Mouse (Mus musculus) urinary bladder, postnatal 10 days (tissue): ENCODE measurements around the gene Pbx2.
"Not testable (repeated sequence)": the region's sequence is repeated elsewhere in the genome, so short reads cannot be mapped to it uniquely, and the experiment has no call there.

ENCODE experiments used
- DNase-seq: peaks from one replicate; pipeline ENCODE4 v3.0.0; 2022; ENCODE audit warnings: low spot score

Gene Pbx2

DNA sequence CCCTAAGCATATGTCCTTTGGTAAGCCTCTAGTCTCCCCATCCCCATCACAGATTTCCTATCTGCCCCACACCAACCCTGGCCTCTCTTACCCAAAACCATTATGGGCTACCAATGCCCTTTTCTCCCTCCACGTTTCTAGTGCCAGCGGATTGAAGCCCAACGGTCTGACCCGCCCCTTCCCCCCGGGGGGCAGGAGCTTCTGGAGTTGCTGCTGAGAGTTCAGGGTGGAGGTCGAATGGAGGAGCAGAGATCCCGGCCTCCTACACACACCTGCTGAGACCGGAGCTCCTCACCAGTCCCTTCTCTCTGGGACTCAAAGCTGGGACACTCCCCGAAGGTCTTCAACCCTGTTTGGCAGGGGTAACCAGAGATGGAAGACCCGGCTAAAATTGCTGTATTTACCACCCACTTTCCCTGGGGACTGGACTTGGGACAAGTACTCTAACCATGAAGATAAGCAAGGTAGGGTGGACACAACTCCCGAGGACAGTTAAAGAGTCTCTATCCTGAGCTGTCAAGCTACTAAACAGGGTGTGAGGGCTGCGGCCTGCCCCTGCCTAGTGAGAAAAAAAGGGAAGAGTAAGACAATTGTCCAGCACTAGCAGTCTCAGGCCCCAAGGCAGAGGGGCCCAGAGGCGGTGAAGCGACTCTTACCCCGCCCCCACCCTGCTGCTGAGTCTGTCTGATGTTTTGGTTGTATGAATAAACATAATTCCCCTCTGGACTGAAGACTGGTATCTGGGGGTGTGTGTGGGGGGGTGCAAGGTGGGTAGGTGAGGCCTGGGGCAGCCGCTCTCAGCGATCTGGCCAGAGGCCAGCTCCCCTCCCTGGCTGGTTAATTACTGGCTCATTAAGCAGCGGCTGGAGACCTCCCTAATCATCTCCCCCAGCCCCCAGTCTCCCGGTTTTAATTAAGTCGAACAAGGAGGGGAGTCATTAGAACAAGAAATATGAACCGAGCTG lies at the start of gene Pbx2:
Pbx2 (plus strand) TSS at position 238 of the 965 bp plus-strand sequence.
- DNase-seq, result no peak

DNA sequence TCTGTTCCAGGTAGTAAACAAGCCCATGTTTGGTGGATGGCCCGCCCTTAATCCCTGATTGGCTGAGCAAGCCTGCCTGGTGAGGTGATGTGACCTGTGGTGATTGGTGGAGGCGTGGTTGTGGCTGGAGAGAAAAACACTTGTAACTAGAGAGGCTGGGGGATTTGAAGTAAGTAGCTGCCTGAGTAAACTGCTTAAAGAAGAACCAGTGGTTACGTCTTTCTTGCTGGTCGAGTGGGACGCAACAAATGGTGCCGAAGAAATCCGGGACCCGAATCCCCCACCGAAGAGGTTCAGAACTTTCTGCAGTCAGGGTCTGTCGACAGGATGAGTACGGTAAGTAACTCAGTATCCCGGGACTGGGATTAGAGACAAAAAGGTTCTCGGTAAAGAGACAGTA lies 47.5 kb upstream of the Pbx2 start:
- not testable (repeated sequence) for DNase-seq

DNA sequence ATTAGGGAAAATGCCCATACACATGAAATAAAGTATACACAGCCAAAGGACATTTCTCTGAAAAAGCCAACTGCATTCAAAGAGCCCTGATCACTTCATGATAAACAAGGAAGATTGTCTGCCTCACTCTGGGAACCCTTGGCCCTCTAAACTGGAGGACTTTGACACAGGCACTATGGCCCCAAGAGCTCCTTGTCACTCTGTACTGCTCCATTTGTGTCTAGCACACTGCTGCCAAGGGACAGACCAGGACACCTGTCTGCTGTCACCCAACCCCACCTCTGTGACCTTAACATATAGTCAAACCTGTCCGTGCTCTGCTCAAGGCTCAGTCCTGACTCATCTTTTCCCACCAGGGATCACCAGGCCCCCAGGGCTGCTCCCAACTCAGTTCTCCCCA lies 44.3 kb upstream of the Pbx2 start:
- no peak for DNase-seq

DNA sequence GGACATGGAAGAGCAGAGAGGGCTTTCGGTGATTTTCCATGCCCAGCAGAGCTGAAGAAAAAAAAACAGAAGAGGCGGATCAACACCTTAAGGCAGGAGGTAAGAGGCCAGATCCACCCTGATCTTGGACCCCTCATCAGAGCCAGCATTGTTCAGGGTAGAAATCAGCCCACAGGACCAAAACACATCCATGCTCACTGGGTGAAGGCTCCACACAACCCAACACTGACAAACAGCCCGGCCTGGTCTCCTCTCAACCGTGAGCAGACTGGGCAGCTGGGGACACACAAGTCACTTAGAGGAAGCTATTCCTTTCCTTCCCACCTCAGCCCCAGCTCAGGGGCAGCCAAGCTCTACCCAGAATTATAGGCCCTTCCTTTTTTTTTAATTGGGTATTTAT lies 43.5 kb upstream of the Pbx2 start:
- DNase-seq, result no peak

DNA sequence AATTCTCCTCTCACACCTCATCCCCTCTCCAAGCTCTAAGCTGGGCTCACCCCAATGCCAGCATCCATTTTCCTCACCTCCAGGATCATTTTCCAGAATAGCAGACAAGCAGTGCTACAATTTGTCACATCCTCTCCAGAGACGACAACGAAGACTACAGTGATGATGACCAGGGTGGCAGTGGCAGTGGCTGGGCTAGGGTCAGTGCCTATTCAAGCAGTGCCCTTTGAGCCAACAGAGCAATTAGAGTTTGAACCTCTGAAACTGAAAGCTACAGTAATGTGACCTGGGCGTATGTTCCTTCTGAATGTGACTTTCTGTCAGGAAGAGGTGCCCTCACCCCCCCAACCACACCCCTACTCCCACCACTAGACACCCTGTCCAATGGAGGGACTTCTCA lies 41.9 kb upstream of the Pbx2 start:
- DNase-seq, result no peak

DNA sequence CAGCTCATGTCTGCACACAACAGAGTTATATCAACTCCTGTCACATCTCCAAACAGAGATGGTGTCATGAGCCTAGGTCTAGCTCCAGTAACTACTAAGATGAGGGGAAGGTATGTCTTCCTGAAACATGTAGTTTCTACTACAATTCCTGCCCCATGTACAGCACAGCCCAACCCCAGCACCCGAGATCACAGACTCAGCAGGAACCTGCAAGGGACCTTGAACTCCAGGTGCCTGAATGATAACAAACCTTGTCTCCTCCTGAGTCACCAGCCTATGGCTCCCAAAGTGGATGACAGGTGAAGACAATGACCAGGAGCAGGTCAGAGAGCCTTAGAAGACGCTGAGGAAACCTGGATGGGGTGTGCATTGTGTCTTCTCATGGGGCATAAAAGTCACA lies 41.2 kb upstream of the Pbx2 start:
- DNase-seq, result no peak

DNA sequence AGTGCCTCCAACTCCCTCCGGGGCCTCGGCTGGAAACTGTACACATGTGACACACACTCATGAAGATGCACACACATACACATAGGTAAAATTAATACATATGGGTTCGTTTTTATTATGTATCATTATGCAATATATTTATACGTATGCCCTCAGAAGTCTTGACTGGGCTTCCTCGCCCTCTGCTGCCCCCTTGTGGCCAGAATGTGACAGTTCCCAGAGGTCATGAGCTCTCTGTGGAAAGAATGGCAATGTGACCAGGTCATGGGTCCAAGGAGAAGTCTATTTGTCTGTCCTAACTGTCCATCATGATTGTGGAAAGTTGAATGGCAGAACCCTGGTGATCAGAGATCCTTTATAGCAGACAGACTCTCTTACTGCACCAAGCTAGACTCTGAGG lies 35.6 kb upstream of the Pbx2 start:
- DNase-seq, result no peak

DNA sequence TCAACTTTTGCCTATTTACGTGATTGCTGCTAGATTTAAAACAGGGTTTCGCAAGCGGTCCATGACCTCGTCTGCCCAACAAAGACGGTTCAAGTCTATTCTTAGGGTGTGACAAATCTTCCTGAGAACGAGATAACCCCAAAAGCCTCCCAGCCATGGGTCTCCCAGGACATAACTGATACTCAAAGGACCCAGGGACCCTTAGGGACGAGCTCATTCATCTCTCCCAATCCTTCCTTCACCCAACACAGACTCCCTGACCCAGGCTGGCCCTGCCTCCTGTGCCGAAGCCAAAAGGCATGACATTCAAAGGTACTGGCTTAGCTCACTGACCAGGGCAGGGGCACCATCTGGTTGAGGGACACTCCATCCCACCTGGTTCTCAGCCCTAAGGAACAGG lies 34.7 kb upstream of the Pbx2 start:
- DNase-seq, result no peak

DNA sequence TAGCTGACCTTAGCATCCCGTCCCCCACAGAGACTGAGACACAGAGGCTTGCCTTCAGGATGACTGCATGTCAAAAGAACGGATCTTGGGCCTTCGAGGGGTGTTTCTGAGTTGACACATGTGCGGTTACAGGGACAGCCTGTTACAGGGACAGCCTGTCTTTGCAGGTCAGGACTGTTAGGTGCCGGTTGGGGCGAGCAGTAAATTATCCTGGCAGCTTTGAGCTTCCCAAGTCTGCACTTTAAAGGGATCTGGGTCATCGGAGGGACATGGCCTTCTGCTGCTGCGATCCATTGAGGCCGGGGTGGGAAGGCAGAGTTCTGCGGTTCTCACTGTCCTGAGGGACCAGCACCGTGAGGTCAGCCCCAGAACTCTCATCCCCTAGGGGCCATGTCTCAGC lies 33.7 kb upstream of the Pbx2 start:
- DNase-seq, result no peak

DNA sequence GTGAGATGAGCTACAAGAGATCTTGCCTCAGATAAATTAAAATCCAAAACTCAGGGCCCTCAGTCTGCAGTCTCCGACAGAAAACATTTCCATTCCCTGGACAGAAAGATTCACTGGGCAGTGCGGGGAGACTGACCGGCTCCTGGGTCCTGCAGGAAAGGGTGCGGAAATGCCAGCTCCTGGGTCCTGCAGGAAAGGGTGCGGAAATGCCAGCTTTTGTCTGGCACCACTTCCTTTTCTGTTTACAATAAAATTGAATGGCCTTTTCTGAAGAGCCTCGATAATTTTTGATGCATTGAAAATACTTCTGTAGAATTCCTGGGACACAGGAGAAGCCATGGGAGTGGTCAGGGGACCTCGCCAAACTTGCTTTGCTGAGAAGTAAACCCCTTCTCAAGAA lies 31.9 kb upstream of the Pbx2 start:
- no peak for DNase-seq

DNA sequence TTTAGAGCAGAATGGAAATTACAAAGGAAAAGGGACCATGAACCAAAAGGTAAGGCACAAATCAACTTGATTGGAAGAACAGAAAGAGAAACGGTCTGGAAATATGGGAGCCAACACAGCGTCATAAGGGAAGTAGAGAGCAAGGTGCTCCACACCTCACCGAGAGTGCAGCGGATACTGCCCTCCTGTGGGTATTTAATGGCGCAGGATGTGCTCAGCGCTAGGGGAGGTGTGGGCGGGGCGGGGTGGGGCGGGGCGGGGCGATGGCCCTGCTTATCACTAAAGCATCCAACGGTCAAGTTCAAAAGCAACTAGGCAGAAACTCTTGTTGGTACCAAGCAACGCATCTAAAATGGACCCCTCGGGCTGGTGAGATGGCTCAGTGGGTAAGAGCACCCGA lies 31.2 kb upstream of the Pbx2 start:
- DNase-seq, result no peak

DNA sequence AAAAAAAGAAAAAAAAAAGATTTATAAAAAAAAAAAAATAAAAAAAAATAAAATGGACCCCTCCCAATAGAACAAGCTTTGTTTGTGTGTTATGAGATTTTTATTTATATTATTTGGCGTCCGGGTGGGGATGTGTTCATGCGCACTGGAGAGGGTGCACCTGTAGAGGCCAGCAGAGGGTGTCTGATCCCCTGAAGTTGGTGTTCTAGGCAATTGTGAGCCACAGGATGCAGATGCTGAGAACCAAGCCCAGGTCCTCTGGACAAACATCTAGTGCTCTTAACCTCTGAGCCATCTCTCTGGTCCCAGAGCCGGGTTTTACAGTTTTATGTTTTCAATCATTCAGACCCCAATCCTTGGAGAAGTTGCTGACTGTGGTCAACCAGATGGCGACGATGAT lies 30.6 kb upstream of the Pbx2 start:
- DNase-seq, result no peak

DNA sequence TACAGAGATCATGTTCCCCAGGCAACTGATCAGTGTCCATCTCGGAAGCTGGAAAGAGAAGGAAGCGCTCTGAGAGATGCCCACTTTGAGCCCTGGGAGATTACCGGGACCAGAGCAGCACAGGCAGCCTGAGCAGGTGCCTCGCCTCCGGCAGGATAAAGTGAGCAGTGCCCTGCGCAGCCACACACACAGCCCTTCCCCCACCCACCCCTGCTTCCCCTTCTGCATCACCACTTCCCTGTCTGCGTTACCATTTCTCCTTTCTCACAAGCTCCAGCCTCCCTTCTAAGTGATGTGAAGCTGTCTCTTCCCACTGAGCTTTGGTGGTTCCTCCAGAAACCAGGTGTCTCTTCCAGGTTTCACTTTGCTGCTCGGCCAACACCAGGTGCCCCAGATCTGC lies 29.9 kb upstream of the Pbx2 start:
- no peak for DNase-seq

DNA sequence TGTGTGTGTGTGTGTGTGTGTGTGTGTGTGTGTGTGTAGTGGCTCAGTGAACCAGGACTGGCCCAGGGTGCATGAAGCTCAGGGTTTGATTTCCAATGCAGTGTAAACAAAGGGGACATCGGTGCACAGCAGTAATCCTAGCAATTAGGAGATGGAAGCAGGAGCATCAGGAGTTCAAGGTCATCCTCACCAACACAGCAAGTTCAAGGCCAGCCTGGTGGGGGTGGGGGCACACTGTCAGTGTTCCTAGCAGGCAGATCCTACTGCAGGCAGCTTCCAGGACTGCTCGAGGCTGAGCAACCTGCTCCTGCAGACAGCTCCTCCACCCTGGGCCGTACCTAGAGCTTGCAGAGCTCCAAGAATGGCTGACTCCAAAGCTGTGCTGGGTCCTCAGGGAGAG lies 28.5 kb upstream of the Pbx2 start:
- DNase-seq, result no peak

DNA sequence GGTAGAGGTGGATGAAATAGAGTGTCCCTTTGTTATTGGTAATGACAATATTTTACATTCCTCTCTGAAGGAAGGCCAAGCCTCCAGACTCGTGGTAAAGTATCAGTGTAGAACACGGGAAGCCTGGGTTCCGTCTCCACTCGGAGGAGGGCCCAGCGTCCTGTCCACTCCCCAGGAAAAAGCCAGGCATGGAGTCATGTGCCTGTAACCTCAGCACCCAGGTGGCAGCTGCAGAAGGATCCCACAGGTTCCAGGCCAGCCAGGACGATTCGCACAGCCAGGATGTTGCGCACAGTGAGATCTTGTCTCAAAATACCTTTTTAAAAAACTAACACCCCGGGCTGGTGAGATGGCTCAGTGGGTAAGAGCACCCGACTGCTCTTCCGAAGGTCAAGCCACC lies 27.7 kb upstream of the Pbx2 start:
- DNase-seq, result no peak

DNA sequence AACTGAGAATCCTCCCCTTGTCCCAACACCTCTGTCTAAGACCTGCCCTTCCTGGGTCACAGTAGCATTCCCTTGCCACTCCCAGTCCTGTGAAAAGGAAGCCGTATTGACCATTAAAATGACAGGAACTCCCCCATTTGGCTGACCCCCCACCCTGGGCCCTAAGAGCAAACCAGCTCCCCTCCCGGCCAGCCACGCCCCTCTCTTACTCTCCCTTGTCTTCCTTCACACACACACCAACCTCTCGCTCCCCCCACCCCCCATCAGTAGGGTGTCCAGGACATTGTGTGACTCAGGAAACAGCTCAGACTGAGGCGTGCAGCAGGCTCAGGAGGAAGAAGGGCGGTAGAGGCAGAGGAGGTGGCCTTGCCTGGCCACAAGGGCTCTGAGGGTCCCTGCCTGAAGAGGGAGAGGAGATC lies 27.1 kb upstream of the Pbx2 start, which contains the start of gene Notch4:
Notch4 (plus strand) TSS at position 266 of the 419 bp plus-strand sequence.
- DNase-seq, result no peak

DNA sequence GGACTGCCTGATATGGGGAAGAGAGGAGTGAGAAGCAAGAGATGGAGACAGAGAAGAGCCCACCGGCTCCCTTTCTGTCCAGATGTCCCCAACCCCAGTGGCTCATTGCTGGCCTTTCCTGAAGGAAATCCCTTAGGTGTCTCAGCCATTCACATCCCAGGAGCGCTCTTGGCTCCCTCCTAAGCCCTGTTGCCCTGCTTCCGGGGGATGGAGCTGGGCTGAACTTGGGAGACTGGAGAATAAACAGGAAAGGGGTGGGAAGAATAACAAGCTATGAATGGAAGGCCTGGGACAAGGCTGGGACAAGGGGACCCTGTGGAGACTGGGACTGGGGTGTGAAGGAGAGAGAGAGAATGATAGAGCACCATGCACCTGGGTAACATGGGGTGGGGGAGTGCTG lies 26.3 kb upstream of the Pbx2 start:
- DNase-seq, result no peak

DNA sequence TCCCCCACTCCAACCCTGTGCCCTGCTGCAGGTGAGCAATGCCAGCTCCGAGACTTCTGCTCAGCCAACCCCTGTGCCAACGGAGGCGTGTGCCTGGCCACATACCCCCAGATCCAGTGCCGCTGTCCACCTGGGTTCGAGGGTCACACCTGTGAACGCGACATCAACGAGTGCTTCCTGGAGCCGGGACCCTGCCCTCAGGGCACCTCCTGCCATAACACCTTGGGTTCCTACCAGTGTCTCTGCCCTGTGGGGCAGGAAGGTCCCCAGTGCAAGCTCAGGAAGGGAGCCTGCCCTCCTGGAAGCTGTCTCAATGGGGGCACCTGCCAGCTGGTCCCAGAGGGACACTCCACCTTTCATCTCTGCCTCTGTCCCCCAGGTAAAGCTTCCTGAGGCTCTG lies 23.8 kb upstream of the Pbx2 start:
- no peak for DNase-seq

DNA sequence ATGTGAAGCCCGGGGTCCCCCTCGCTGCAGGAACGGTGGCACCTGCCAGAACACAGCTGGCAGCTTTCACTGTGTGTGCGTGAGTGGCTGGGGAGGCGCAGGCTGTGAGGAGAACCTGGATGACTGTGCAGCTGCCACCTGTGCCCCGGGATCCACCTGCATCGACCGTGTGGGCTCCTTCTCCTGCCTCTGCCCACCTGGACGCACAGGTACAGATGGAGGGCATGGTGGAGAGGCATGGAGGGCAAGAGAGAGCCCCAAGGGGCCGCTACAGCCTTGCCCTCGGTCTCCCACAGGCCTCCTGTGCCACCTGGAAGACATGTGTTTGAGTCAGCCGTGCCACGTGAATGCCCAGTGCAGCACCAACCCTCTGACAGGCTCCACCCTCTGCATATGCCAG lies 22.6 kb upstream of the Pbx2 start:
- no peak for DNase-seq

DNA sequence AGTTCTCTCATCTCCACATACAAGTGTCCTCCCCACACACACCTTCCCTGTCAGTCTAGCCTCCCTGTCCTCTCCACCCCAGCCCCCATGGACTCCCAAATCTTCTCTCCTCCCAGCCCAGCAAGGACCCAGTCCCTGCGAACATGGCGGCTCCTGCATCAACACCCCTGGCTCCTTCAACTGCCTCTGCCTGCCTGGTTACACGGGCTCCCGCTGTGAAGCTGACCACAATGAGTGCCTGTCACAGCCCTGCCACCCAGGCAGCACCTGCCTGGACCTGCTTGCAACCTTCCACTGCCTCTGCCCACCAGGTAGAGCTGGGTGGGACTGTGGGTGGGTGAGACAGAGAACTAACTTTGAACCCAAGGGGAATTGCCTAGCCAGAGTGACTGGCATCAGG lies 21.1 kb upstream of the Pbx2 start:
- no peak for DNase-seq

DNA sequence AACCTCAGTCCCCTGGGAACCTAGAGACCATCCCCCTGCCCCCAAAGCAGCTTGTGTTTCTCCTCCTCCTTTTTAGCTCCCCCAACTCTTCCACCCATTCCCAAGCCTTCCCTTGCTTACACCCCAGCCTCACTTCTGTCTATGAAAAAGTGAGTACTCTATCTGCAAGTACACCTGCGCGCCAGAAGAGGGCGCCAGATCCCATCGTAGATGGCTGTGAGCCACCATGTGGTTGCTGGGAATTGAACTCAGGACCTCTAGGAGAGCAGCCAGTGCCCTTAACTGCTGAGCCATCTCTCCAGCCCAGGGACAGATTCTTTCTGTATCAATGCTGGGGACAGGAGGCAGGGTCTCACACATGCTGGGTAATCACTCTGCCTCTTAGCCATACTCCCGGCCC lies 19.2 kb upstream of the Pbx2 start:
- no peak for DNase-seq

DNA sequence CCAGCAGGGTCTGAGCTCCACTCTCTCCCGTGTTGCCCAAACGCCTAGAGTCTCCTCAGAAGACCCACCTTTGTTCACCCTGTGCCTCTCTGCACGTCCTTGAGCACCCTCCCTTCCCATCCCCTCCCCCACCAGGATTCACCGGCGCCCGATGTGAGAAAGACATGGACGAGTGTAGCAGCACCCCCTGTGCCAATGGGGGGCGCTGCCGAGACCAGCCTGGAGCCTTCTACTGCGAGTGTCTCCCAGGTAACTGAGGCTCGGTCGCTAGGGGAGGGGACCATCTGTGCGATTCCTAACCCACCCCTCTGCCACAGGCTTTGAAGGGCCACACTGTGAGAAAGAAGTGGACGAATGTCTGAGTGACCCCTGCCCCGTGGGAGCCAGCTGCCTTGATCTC lies 18.7 kb upstream of the Pbx2 start:
- DNase-seq, result no peak

DNA sequence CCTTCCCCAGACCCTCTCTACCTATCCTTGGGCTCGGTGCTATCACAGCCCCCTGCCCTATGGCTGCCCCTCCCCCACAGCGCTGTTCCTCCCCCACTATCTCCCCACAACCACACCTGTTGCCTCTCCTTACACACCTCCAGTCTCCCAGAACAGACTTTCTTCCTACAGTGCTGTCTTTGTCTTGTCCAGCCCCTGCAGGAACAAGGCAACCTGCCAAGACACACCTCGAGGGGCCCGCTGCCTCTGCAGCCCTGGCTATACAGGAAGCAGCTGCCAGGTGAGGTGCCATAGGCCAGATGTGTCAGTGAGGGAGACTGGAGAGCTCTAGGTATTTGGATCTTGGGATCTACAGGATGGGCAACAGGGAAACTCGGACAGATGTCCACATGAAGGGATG lies 14.5 kb upstream of the Pbx2 start:
- no peak for DNase-seq

DNA sequence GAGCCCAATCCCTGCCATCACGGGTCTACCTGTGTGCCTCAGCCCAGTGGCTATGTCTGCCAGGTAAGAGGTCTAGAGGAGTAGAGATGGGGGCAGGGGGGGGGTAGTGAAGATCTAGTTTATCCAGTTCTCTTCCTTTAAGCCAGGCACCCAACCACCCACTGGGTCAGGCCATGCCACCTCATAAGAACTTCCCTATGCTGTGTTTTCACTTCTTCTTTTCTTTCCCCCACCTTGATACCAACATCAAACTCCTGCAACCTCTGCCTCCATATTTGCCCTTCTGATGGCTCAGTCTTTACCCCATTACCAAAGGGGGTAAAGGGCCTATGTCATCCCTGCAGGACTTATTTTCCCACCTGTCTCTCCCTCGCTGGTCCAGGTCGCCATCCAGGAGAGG lies 13.0 kb upstream of the Pbx2 start:
- DNase-seq, result no peak
